Mouse (Mus musculus): ENCODE data around the gene Cfap126. TPM values are rescaled to one million over a fixed set of nuclear protein-coding genes. Genes with fewer than 3 reads are reported as not detected.
A peak's percentile ranks its signal among the peaks of the same experiment; 100 is the strongest.

The Cfap126 gene
- polyA plus RNA-seq, 1 experiment from 2014 or later, result 8.7 TPM

DNA sequence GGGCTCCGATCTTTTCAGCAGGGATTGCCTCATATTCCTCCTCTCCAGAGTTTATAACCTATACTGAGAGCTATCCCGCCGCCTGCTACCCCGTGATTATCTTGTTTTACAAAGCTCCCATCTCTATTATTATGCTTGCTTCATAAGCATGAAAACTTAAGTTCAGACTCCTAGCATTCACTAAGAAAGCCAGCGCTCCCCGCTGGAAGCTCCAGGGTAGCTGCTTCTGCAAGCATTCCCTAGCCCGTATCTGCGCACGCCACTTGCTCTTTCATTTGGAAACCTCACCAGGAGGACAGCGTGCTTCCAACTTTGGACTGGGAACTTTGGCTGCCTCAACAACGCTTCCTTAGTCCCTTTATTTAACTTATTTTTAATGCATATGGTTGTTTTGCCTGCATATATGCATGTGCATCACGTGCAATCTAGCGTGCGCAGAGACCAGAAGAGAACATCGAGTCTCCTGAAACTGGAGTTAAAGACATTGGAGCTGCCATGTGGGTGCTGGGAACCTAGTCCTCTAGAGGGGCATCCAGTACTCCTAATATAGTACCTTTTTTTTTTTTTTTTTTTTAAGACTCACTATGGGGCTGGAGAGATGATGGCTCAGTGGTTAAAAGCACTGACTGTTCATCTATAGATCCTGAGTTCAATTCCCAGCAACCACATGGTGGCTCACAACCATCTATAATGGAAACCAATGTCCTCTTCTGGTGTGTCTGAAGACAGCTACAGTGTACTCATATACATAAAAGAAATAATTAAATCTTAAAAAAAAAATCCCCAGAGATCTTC is 1.7 kb upstream of the Cfap126 start:
- H3K9me3 ChIP-seq (ENCODE audit: control insufficient read depth, low read length), result no peaks in the 10 kb centered on the region
- H3K4me3 ChIP-seq (ENCODE audit: low read depth, low read length), result peak overlapping the region; percentile 48
- ATAC-seq (ENCODE audit: low FRiP score), result peak; percentile 3; the same call in 1 of the 2 replicates
- peak overlapping the region; percentile 33; the same call in 1 of the 2 replicates for H3K27ac ChIP-seq (ENCODE audit: low read depth, low read length)
- H3K4me2 ChIP-seq (replicated peaks; ENCODE audit: low read depth, low read length), result peak overlapping the region; percentile 64
- no peaks in the 10 kb centered on the region for H3K27me3 ChIP-seq (ENCODE audit: control insufficient read depth, insufficient read depth, low read length)
- 0 out of 2 replicates have a peak, but pooled peaks cover 2% of the 10 kb centered on the region for H3K4me1 ChIP-seq (replicated peaks; ENCODE audit: control insufficient read depth, insufficient read depth, low read length)
- 2% methylated on average over 15 of the region's 15 CpGs for WGBS
- peak overlapping the region; percentile 45 for H3K9ac ChIP-seq (ENCODE audit: low read depth, low read length)
- DNase-seq (ENCODE audit: low spot score), result peak; percentile 66
- no peaks in the 10 kb centered on the region for H3K36me3 ChIP-seq (ENCODE audit: control insufficient read depth, insufficient read depth, low read length)

DNA sequence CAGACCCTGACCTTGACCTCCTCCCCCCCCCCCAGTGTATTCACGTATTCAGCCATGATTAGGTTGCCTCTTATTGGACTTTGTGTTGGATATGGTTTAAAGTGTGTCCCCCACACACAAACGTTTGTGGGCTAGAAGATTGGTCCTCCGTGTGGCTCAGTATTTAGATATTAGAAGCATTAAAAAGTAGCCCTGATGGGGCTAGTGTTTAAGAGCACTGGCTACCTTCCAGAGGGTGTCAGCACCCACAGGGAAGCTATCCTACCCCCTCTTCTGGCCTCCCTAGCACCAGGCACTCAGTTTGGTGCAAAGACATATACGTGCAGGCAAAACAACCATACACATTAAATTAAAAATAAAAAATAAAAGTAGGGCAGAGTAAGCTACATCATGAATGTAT is 732 bp upstream of the Cfap126 start:
- ATAC-seq (ENCODE audit: low FRiP score) (no peak), DNase-seq (ENCODE audit: low spot score) (no peak)
- Histone ChIP-seq H3K4me1 (replicated peaks; ENCODE audit: control insufficient read depth, insufficient read depth, low read length) (0 out of 2 replicates have a peak, but pooled peaks cover 2% of the 10 kb centered on the region), H3K9ac (ENCODE audit: low read depth, low read length) (no peak overlapping the region), H3K9me3 (ENCODE audit: control insufficient read depth, low read length) (no peaks in the 10 kb centered on the region), H3K27me3 (ENCODE audit: control insufficient read depth, insufficient read depth, low read length) (no peaks in the 10 kb centered on the region), H3K27ac (ENCODE audit: low read depth, low read length) (no peak overlapping the region), H3K4me3 (ENCODE audit: low read depth, low read length) (no peak overlapping the region), H3K36me3 (ENCODE audit: control insufficient read depth, insufficient read depth, low read length) (no peaks in the 10 kb centered on the region), H3K4me2 (replicated peaks; ENCODE audit: low read depth, low read length) (no peak overlapping the region)
- 78% methylated on average over 4 of the region's 4 CpGs for WGBS

DNA sequence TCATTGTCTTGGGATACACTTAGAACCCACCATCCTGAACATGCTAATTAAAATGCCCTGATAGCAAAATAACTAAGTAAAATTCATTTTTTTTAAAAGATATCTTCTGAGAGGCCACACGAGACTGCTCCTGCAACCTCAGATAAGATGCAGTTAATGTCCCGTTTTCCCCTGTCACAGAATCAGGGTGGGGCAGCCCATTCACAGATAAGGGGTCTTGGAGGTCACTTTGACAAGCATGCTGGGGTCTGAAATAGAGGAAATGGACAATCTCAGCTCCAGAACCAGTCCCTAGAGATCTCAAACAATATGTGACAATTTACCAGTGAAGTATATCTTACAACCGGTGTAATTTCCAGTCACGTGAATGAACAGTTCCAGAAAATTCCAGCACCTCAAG is 2.6 kb downstream of the Cfap126 start:
- DNase-seq (ENCODE audit: low spot score), result no peak
- H3K27ac ChIP-seq (ENCODE audit: low read depth, low read length), result no peak overlapping the region
- no peaks in the 10 kb centered on the region for H3K4me1 ChIP-seq (replicated peaks; ENCODE audit: control insufficient read depth, insufficient read depth, low read length)
- no peaks in the 10 kb centered on the region for H3K27me3 ChIP-seq (ENCODE audit: control insufficient read depth, insufficient read depth, low read length)
- H3K4me2 ChIP-seq (replicated peaks; ENCODE audit: low read depth, low read length), result no peak overlapping the region
- H3K9me3 ChIP-seq (ENCODE audit: control insufficient read depth, low read length), result no peaks in the 10 kb centered on the region
- no peak overlapping the region for H3K4me3 ChIP-seq (ENCODE audit: low read depth, low read length)
- H3K36me3 ChIP-seq (ENCODE audit: control insufficient read depth, insufficient read depth, low read length), result no peaks in the 10 kb centered on the region
- ATAC-seq (ENCODE audit: low FRiP score), result no peak
- no peak overlapping the region for H3K9ac ChIP-seq (ENCODE audit: low read depth, low read length)
- WGBS, result 79% methylated on average over 4 of the region's 4 CpGs

GRCm38 (mm10) chr1:171118269-171118684 is 4.6 kb downstream of the Cfap126 start:
- Histone ChIP-seq H3K9me3 (ENCODE audit: control insufficient read depth, low read length) (no peaks in the 10 kb centered on the region), H3K4me2 (replicated peaks; ENCODE audit: low read depth, low read length) (no peak overlapping the region), H3K9ac (ENCODE audit: low read depth, low read length) (no peak overlapping the region), H3K27me3 (ENCODE audit: control insufficient read depth, insufficient read depth, low read length) (no peaks in the 10 kb centered on the region), H3K27ac (ENCODE audit: low read depth, low read length) (no peak overlapping the region), H3K4me3 (ENCODE audit: low read depth, low read length) (no peak overlapping the region), H3K36me3 (ENCODE audit: control insufficient read depth, insufficient read depth, low read length) (no peaks in the 10 kb centered on the region), H3K4me1 (replicated peaks; ENCODE audit: control insufficient read depth, insufficient read depth, low read length) (no peaks in the 10 kb centered on the region)
- ATAC-seq (ENCODE audit: low FRiP score) (no peak; the same call in 1 of the 2 replicates), DNase-seq (ENCODE audit: low spot score) (peak; percentile 85)
- 13% methylated on average over 4 of the region's 4 CpGs for WGBS

GRCm38 (mm10) chr1:171118996-171119395 is 5.3 kb downstream of the Cfap126 start:
- no peaks in the 10 kb centered on the region for H3K36me3 ChIP-seq (ENCODE audit: control insufficient read depth, insufficient read depth, low read length)
- 91% methylated on average over 5 of the region's 5 CpGs for WGBS
- no peak overlapping the region for H3K4me2 ChIP-seq (replicated peaks; ENCODE audit: low read depth, low read length)
- no peak overlapping the region for H3K9ac ChIP-seq (ENCODE audit: low read depth, low read length)
- no peak for ATAC-seq (ENCODE audit: low FRiP score)
- no peak for DNase-seq (ENCODE audit: low spot score)
- no peaks in the 10 kb centered on the region for H3K9me3 ChIP-seq (ENCODE audit: control insufficient read depth, low read length)
- H3K27ac ChIP-seq (ENCODE audit: low read depth, low read length), result no peak overlapping the region
- no peak overlapping the region for H3K4me3 ChIP-seq (ENCODE audit: low read depth, low read length)
- H3K4me1 ChIP-seq (replicated peaks; ENCODE audit: control insufficient read depth, insufficient read depth, low read length), result no peaks in the 10 kb centered on the region
- no peaks in the 10 kb centered on the region for H3K27me3 ChIP-seq (ENCODE audit: control insufficient read depth, insufficient read depth, low read length)

- DNase-seq (ENCODE audit: low spot score), result no peak
- no peak overlapping the region for H3K4me3 ChIP-seq (ENCODE audit: low read depth, low read length)
- H3K27me3 ChIP-seq (ENCODE audit: control insufficient read depth, insufficient read depth, low read length), result no peaks in the 10 kb centered on the region
- H3K4me2 ChIP-seq (replicated peaks; ENCODE audit: low read depth, low read length), result no peak overlapping the region
- no peaks in the 10 kb centered on the region for H3K4me1 ChIP-seq (replicated peaks; ENCODE audit: control insufficient read depth, insufficient read depth, low read length)
- no peak overlapping the region for H3K27ac ChIP-seq (ENCODE audit: low read depth, low read length)
- H3K9me3 ChIP-seq (ENCODE audit: control insufficient read depth, low read length), result no peaks in the 10 kb centered on the region
- 88% methylated on average over 14 of the region's 14 CpGs for WGBS
- ATAC-seq (ENCODE audit: low FRiP score), result no peak
- H3K9ac ChIP-seq (ENCODE audit: low read depth, low read length), result no peak overlapping the region
- no peaks in the 10 kb centered on the region for H3K36me3 ChIP-seq (ENCODE audit: control insufficient read depth, insufficient read depth, low read length)
Measured at GRCm38 (mm10) chr1:171119405-171119804, 5.7 kb downstream of the Cfap126 start.

DNA sequence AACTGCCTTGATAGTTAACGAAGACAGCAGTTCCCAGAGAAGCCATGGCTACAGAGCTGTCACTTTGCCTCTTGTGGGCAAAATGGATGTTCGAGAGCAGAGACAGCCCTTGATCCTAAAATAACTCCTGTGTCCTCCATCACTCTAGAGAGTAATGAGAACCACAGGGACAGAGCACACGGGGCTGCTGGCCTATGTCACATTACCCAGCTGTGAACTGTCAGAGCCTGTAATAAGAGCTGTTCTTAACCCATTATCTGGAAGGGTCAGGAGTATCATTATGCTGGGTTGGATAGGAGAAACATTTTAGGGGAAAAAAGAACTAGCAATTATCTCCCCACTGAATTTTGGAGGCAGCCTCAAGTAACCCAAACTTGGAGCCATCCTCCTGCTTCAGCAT is 7.2 kb downstream of the Cfap126 start:
- Histone ChIP-seq H3K9ac (ENCODE audit: low read depth, low read length) (no peak overlapping the region), H3K36me3 (ENCODE audit: control insufficient read depth, insufficient read depth, low read length) (no peaks in the 10 kb centered on the region), H3K4me3 (ENCODE audit: low read depth, low read length) (no peak overlapping the region), H3K4me2 (replicated peaks; ENCODE audit: low read depth, low read length) (no peak overlapping the region), H3K27ac (ENCODE audit: low read depth, low read length) (no peak overlapping the region), H3K27me3 (ENCODE audit: control insufficient read depth, insufficient read depth, low read length) (no peaks in the 10 kb centered on the region), H3K4me1 (replicated peaks; ENCODE audit: control insufficient read depth, insufficient read depth, low read length) (no peaks in the 10 kb centered on the region), H3K9me3 (ENCODE audit: control insufficient read depth, low read length) (no peaks in the 10 kb centered on the region)
- no peak for DNase-seq (ENCODE audit: low spot score)
- 50% methylated on average over 3 of the region's 3 CpGs for WGBS
- no peak for ATAC-seq (ENCODE audit: low FRiP score)

- WGBS, result 44% methylated on average over 5 of the region's 5 CpGs
Measured at GRCm38 (mm10) chr1:171121839-171122238, 8.1 kb downstream of the Cfap126 start.

DNA sequence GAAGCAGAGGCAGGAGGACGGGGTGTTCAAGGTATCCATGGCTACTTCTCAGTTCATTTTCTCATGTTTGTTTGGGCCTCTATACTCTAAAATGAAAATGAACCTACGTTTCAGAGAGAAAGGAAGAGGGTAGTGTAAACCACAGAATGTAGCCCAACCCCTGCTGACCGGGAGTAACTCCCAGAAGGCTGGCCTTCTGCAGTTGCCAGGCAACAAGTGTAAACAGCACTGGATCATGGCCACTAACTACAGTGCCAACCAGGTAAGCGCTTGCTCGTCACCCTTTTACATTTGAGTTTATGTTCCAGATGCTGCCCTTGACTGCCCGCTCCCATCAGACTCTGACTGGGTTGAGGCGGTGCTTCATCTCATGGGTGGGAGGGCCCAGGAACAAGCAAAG is 9.2 kb downstream of the Cfap126 start:
- Histone ChIP-seq H3K4me1 (replicated peaks; ENCODE audit: control insufficient read depth, insufficient read depth, low read length) (no peaks in the 10 kb centered on the region), H3K4me2 (replicated peaks; ENCODE audit: low read depth, low read length) (no peak overlapping the region), H3K4me3 (ENCODE audit: low read depth, low read length) (no peak overlapping the region), H3K36me3 (ENCODE audit: control insufficient read depth, insufficient read depth, low read length) (no peaks in the 10 kb centered on the region), H3K9me3 (ENCODE audit: control insufficient read depth, low read length) (no peaks in the 10 kb centered on the region), H3K9ac (ENCODE audit: low read depth, low read length) (no peak overlapping the region), H3K27me3 (ENCODE audit: control insufficient read depth, insufficient read depth, low read length) (no peaks in the 10 kb centered on the region), H3K27ac (ENCODE audit: low read depth, low read length) (no peak overlapping the region)
- no peak for ATAC-seq (ENCODE audit: low FRiP score)
- DNase-seq (ENCODE audit: low spot score), result no peak
- 34% methylated on average over 7 of the region's 7 CpGs for WGBS

More at GRCm38 (mm10) chr1:171121839-171122238, 8.1 kb downstream of the Cfap126 start:
- Histone ChIP-seq H3K9ac (ENCODE audit: low read depth, low read length) (no peak overlapping the region), H3K9me3 (ENCODE audit: control insufficient read depth, low read length) (no peaks in the 10 kb centered on the region), H3K27ac (ENCODE audit: low read depth, low read length) (no peak overlapping the region), H3K36me3 (ENCODE audit: control insufficient read depth, insufficient read depth, low read length) (no peaks in the 10 kb centered on the region), H3K4me2 (replicated peaks; ENCODE audit: low read depth, low read length) (no peak overlapping the region), H3K4me1 (replicated peaks; ENCODE audit: control insufficient read depth, insufficient read depth, low read length) (no peaks in the 10 kb centered on the region), H3K4me3 (ENCODE audit: low read depth, low read length) (no peak overlapping the region), H3K27me3 (ENCODE audit: control insufficient read depth, insufficient read depth, low read length) (no peaks in the 10 kb centered on the region)
- DNase-seq (ENCODE audit: low spot score) (no peak), ATAC-seq (ENCODE audit: low FRiP score) (peak; percentile 30)
